Mouse (Mus musculus) left cerebral cortex, adult 8-10 months (tissue): ENCODE results near the gene 1700125H20Rik. TPM values are rescaled to one million over a fixed set of nuclear protein-coding genes. Genes with fewer than 3 reads are reported as not detected.

Source experiments
- DNase-seq, 2 experiments: peaks; one replicate each; pipeline ENCODE4 v3.0.0; 2022; ENCODE audit warnings: low spot score in 2 of 2
- total RNA-seq, 4 experiments: library from RNA; stranded (reverse); gene quantifications; 2 replicates each; pipeline ENCODE4 v1.2.4; 2022

The 1700125H20Rik gene
- total RNA-seq, 4 experiments from 2014 or later: not detected

GRCm38 (mm10) chr11:85184082-85184481 lies 13.9 kb downstream of the 1700125H20Rik start:
- DNase-seq: no peak

- DNase-seq: no peak
Observed at GRCm38 (mm10) chr11:85184839-85185238, 14.6 kb downstream of the 1700125H20Rik start.

- no peak for DNase-seq
Observed at GRCm38 (mm10) chr11:85189110-85189509, 18.9 kb downstream of the 1700125H20Rik start.

GRCm38 (mm10) chr11:85190741-85191140 lies 20.5 kb downstream of the 1700125H20Rik start:
- DNase-seq: no peak

- DNase-seq: no peak
Observed at GRCm38 (mm10) chr11:85194206-85194605, 24.0 kb downstream of the 1700125H20Rik start.

GRCm38 (mm10) chr11:85196046-85196445 lies 25.8 kb downstream of the 1700125H20Rik start:
- no peak for DNase-seq

- no peak for DNase-seq
Observed at GRCm38 (mm10) chr11:85198906-85199305, 28.7 kb downstream of the 1700125H20Rik start.

GRCm38 (mm10) chr11:85206231-85206630 lies 36.0 kb downstream of the 1700125H20Rik start:
- DNase-seq: no peak

- no peak for DNase-seq
Observed at GRCm38 (mm10) chr11:85211151-85211550, 40.9 kb downstream of the 1700125H20Rik start.

- no peak for DNase-seq
Observed at GRCm38 (mm10) chr11:85213215-85213614, 43.0 kb downstream of the 1700125H20Rik start.

GRCm38 (mm10) chr11:85214679-85215078 lies 44.5 kb downstream of the 1700125H20Rik start:
- DNase-seq: no peak

- DNase-seq: no peak
Observed at GRCm38 (mm10) chr11:85219014-85219413, 48.8 kb downstream of the 1700125H20Rik start.

GRCm38 (mm10) chr11:85222561-85222960 lies 52.4 kb downstream of the 1700125H20Rik start:
- no peak for DNase-seq

- no peak for DNase-seq
Observed at GRCm38 (mm10) chr11:85223248-85223647, 53.0 kb downstream of the 1700125H20Rik start.

Other genes starting within 250 kb of the 1700125H20Rik start
- gene Car4, start 212.6 kb upstream of the 1700125H20Rik start, total RNA-seq: 10 to 100 TPM; 49.2 to 57.6 (median 54.8) TPM
- 100 to 1,000 TPM in 3 of 4 experiments, 10 to 100 TPM in 1; 96.5 to 119 (median 109) TPM for gene Usp32, start 30.2 kb upstream of the 1700125H20Rik start, total RNA-seq
- gene Appbp2, start 64.7 kb downstream of the 1700125H20Rik start, total RNA-seq: 10 to 100 TPM; 52.0 to 57.5 (median 56.0) TPM
- gene Ppm1d, start 140.8 kb downstream of the 1700125H20Rik start, total RNA-seq: 10 to 100 TPM; 16.7 to 19.3 (median 17.6) TPM
- gene Bcas3, start 182.8 kb downstream of the 1700125H20Rik start, total RNA-seq: 10 to 100 TPM; 67.2 to 79.7 (median 75.7) TPM